Mouse (Mus musculus) brain, embryonic 14.5 days (tissue): ENCODE measurements around the gene Spaca1. TPM values are rescaled to one million over a fixed set of nuclear protein-coding genes. Genes with fewer than 3 reads are reported as not detected.
"Not testable (repeated sequence)": the region's sequence is repeated elsewhere in the genome, so short reads cannot be mapped to it uniquely, and the experiment has no call there.

Experiments used
- DNase-seq: peaks from one replicate; pipeline ENCODE4 v3.0.0-alpha.2; 2011; ENCODE audit warnings: low read depth
- CTCF ChIP-seq: fragments of 200-500 bp; IDR thresholded peaks from 2 replicates; pipeline ENCODE4 v1.5.1; 2012; ENCODE audit warnings: inconsistent platforms, mild to moderate bottlenecking, moderate library complexity, borderline replicate concordance; ENCODE audit not compliant: insufficient read depth, insufficient read length; ENCODE audit errors: extremely low read depth
- POLR2A ChIP-seq: fragments of 200-500 bp; IDR thresholded peaks from 2 replicates; pipeline ENCODE4 v1.6.1; 2012; ENCODE audit warnings: mild to moderate bottlenecking, inconsistent platforms, borderline replicate concordance; ENCODE audit not compliant: poor library complexity, insufficient read depth, insufficient read length, severe bottlenecking; ENCODE audit errors: extremely low read depth
- polyA plus RNA-seq: library from polyadenylated mRNA; depleted of rRNA; stranded (reverse); fragments of >200 nt; gene quantifications from 2 replicates; pipeline ENCODE4 v1.2.3, GENCODE M21; 2012; rRNA removed

Spaca1 gene
- polyA plus RNA-seq, result 0.77 and 1.1 TPM in 2 replicates

DNA sequence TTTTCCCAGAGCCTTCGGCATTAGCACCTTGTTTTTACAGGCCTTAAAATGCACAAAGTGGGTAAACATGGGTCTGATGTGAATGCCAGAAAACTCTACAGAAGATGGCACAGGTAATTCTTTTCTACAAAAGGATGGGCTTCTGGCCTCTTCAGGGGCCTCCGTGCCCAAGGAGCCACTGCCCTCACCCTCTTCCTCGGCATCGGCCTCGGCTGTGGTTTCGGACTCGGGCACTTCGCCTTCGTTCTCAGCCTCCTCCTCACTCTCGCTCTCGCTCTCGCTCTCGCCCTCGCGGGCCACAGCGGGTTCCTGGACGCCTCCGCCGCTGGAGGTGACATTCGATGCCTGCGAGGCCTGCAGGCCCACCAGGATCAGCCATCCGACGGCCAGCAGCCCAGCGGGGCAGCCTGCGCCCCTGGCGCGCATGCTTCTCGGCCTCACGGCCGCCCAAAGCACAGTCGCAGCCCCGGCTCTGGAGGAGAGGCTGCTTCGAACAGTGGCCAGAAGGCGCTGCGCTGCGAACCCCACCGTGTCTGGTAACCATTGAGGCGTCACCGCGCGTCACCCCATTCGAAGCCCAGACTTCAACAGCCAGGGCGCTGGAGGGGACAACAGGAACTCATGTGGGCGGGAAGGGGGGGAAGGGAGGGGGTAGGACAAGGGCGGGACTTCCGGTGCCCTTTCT lies at the start of gene Spaca1:
Gene Spaca1, minus strand, starts transcription at position 621 of the 685 bp plus-strand sequence.
- TF ChIP-seq CTCF, result no peak
- TF ChIP-seq POLR2A, result no peak
- DNase-seq, result peak; percentile 21

- not testable (repeated sequence) for DNase-seq
Measured at GRCm38 (mm10) chr4:34087286-34087685, 37.3 kb upstream of the Spaca1 start.

DNA sequence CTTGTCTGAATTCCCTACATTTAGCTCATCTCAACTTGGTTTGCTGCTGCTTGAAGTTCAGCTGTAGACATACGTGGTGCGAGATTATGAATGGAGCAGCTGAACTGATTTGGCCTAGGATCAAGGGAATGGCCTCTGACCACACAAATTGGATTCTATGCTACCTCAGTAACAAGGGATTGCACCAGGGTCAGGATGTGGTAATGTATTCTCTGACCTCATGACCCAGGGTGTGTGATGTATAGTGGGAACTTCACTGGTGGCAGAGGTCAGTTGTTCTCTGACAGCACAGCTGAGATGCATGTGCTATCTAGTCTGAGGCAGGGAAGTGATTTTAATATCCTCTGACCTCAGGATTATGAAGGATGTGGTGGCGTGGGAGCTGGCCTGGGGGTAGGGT lies 31.1 kb upstream of the Spaca1 start:
- TF ChIP-seq CTCF (no peak), POLR2A (no peak)
- no peak for DNase-seq

DNA sequence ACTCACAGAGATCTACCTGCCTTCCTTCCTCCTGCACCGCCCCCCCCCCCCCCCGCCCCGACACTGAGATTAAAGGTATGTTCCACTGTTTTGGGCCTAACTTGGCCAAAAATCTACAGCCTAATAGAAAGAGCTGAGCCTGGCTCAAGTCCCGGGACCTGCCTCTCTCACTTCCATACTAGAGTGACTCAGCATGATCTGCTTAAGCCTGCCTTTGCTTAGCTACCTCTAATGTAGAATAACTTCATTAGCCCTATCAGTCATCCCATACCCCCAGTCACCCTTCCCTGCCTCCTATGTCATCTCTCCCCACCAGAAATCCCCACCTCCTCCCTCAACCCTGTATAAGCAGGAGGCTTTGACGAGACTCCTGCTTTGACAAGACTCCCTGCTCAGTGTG lies 19.0 kb upstream of the Spaca1 start:
- TF ChIP-seq CTCF (no peak), POLR2A (no peak)
- DNase-seq, result no peak

DNA sequence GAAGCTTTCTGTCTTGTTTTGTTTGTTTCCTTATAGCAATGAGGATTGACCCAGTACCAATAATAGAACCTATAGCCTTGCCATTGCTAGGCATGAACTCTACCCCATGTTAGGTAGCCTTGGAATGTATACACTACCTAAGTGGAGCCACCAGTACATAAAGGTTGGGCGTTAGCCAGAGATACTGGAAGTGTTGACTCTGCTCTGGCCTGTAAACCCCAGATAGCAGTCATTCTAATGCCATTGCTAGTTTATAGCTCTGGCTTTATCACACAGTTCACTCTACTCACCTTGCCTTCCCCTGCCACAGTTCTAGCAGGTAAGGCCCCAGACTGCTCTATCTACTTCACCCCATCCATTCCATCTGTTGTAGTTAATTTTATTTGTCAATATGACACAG lies 8.3 kb upstream of the Spaca1 start:
- DNase-seq, result no peak
- TF ChIP-seq POLR2A, result no peak
- TF ChIP-seq CTCF, result no peak

DNA sequence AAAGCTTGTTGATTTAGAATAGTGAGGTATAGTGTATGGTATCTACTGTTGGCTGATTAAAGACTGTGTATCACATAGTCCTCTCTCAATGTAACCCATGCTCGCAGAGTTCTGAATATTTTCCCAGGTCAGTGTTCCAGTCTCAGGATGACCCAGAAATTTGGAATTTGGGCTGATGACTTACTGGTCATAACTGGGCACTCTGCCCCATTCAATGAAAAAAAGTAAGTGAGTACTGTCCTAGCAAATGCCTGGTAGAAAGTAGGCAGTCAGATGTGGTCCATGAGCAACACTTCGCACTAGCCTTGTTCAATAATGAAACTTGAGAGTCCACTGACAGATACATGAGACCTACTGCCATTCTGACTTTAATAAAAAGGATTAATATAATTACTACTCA lies 23.2 kb downstream of the Spaca1 start:
- DNase-seq, result no peak
- TF ChIP-seq CTCF (no peak), POLR2A (no peak)

DNA sequence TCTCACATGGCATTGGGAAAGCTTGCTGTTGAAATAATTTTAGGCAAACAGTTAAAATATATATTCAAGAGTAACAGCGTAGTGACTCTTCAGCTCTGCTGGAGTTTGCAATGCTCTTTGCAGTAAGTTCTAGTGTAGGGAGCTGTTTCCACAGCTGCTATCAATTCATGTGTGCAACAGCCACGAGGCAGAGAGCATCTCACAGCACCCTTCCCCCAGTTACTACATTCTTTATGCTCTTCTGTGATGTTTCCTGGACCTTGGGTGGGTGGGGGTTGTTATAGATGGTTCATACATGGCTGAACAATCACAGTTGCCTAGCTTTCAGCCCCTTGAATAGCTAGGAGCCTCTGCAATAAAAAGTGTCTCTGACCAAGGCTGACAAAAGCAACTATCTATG lies 28.5 kb downstream of the Spaca1 start:
- DNase-seq, result peak; percentile 13

GRCm38 (mm10) chr4:33996382-33996781 lies 53.6 kb downstream of the Spaca1 start:
- DNase-seq, result no peak
- TF ChIP-seq POLR2A (no peak), CTCF (no peak)

More for the DNA sequence above, 28.5 kb downstream of the Spaca1 start:
- no peak for TF ChIP-seq POLR2A
- TF ChIP-seq CTCF, result no peak

- TF ChIP-seq POLR2A (no peak), CTCF (no peak)
- DNase-seq, result peak; percentile 34
Measured at GRCm38 (mm10) chr4:33992687-33993086, 57.3 kb downstream of the Spaca1 start.

GRCm38 (mm10) chr4:33988466-33989089 lies 61.4 kb downstream of the Spaca1 start:
- TF ChIP-seq CTCF (no peak), POLR2A (no peak)
- DNase-seq, result no peak

Other genes starting within 250 kb of the Spaca1 start
- 58.1 and 60.8 TPM in 2 replicates for gene Cnr1, start 125.6 kb downstream of the Spaca1 start, polyA plus RNA-seq